Mouse (Mus musculus) T-helper 2 cell (primary cell): Measurements from ENCODE around the gene Parp8.

Experiments
- in situ Hi-C: fragments of 300-600 bp; cut with MboI, MseI; formaldehyde crosslinking; loops from one replicate; pipeline ENCODE4 v1.15.1; 2025; ENCODE audit warnings: high pct_unique_total_duplicates

Parp8 gene

DNA sequence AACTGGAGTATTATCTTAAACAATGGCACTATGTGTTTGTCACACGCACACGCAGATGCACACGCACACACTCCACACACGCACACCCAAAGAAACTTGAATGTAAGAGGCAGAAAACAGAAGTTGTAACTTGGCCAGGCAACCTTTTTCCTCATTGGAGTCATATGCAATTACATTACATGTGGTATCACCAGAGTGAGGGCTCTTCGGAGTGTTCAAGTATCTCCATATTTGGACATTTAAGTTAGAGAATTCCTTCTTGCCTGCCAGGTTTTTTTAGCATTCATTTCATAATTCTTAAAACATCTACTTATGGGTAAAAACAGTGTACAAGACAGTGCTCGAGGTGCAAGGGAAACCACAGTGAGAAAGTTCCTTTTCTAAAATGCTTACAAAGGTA, 6.7 kb downstream of the Parp8 start:
- in situ Hi-C loops: no loop called here

DNA sequence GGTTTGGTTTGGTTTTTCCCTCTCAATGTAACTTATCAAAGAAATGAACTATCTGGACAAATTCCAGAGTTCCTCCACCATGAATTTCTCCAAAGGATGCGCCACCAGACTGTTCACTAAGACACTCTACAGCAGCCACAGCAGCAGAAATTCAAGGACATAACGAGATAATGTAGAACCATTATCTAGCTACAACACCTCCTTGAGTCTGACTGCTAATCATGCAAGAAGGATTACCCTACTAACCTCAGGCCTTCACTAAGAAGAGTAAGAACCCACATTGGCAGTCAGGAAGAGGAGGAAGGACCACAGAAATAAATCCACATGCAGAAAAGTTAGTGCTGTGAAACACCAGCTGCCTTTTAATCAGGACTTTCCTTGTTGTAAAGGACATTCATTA, 11.8 kb downstream of the Parp8 start:
- in situ Hi-C loops: no loop called here

DNA sequence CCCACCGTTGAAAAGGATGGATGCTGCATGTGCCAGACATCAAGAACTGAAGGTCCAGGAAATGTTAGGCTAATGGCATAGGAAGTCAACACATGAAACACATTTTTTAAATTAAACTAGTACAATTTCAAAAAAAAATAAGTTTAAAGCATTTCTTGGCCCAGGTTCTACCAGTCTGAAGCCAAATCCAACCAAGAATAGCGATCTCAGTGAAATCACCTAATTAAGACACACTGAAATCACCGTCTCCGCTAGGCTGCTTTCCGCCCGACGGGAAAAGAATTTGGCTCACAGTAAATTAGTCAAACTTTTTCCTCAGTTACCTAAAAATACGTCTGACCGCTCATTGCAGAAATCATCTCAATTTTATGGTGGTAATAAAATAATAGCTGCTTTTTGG, 13.3 kb downstream of the Parp8 start:
- in situ Hi-C loops: no loop called here

DNA sequence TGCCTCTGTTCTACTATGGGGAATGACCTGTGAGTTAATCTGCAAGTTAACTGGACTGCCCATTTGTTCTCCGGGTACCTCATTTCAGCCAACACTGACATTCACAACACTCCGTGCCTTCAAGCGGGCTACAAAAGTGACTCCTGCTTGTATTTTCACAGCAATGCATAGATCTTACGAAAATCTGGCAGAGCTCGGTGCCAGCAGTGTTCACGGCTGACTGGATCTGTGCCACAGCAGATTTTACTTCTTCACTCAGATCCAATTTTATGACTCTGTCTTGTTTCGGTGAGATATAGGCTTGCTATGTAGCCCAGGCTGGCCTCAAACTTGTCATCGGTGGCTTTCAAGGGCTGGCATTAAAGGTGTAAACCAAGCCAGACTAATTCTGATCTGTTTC, 15.2 kb downstream of the Parp8 start:
- in situ Hi-C loops: no loop called here

DNA sequence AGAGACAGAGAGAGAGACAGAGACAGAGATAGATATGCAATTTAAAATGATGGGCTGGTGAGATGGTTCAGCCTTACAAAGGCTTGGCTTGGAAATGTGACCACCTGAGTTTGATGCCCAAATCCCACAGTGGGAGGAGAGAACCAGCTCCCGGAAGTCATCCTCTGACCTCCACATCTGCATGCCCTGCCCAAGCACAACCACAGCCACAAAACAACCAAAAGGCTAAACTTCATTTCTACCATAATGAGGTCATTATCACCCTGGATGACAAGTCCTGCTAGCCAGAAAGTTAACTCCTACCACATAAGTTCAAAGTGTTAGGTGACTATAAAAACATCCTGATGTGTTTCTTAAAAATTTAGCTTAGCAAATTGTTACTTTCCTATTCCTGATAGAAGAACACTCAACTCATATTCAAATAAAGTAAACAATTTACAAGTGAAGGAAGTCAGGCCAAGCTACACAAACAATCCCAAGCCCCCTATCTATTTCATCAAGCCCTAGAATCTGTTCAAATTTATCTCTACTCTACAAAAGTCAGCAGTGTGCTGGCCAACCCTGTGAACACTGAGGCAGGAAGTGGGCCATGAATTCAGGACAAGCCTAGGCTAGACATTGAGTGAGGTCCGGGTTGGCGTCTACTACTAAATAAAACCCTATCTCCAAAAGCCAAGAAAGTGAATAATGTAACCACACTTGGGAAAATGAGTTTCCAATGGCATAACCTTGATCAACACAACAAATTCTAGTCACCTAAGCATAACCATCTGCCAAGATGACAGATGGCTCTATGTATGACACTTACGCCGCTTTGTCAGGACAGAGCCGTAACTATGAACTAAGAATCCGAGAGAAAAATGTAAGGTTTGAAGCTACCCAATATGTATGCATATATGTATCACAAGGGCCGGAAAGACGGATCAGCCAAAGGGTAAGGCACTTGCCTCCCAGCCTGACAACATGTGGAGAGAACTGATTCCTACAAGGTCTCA, 17.0 kb downstream of the Parp8 start:
- in situ Hi-C loops: no loop called here

DNA sequence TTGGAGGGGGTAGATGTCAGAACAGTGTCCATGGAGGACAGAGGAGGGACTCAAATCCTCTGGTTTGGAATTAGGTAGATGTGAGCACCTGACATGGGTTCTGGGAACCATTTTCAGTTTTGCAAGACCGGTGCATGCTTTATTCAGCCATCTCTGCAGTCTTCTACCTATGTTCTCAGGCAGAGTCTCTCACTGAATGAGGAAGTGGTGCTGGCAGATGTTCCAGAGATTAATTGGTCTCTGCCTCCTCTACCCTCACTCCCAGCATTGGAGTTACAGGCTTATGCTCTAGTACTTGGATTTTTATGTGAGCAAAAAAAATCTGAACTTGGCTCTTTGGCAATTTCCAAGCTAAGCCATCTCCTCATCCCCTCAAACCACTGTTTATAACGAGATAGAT, 17.8 kb downstream of the Parp8 start:
- in situ Hi-C loops: no loop called here

DNA sequence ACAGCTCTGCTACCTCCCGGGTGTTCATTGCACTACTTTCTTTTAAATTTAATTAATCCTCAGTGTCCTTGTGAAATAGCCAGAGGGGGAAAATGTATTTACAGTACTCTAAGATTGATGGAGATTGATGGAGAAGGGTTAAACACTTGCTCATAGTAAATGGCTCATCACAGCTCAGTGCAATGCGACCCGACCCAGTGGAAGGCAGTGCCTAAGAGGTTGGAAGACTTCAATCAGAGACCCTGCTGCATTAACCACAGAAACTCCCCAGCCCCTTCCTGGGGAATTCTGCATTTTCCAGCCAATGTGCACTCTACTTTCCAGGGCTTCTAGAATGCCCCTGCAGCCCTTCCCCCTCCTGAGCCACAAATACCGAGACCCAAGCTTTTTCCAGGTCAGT, 18.7 kb downstream of the Parp8 start:
- in situ Hi-C loops: no loop called here

DNA sequence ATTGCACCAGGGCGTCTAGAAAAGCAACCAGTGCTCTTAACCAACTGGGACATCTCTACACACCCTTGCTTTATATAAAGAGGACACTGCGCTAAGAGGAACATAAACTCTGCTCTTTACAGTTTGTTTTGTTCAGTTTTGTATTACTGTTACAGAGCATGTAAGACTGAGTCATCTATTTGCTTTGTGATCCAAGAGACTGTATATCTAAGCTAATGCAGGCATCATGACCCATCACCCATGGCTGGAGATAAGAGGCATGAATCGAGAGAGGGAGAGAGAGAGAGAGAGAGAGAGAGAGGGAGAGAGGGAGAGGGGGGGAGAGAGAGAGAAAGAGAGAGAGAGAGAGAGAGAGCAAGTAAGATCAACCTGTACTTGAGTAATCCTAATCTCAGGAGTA, 24.8 kb downstream of the Parp8 start:
- in situ Hi-C loops: no loop called here

DNA sequence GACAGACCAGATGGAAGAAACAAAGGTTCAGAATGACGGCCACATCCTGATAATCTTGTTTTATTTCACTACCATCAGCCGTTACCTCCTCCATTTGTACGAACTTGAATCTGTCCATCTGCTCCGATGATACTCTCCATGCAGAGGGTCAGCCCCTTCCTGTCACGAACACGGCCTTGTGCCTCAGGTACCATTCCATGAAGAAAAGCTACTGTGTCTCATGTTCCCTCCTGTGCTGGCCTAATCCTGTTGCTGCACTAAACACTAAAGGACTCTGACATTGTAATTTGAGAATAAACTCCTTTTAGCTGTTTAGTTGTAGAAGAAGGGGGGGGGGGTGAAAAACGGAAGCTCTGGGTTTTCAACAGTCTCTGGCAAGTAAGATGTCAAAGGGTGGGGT, 33.8 kb downstream of the Parp8 start:
- in situ Hi-C loops: no loop called here

DNA sequence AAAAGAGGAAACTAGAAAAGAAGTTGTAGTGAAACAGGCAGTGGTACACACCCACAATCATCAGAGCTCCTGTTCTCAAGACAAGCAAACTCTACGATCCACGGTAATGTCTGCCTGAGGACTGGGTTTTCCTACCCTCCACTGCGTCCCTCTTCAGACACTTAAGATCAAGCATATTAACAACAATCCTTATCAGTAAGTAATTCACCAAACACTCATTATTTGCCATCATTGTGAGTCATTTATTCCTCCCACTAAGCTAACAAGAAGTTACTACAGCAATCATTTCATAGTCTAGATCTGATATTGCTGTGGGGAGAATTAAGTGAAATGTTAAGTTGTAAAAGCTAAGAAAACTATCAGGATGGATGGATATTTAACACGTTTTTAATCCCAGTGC, 35.0 kb downstream of the Parp8 start:
- in situ Hi-C loops: no loop called here

DNA sequence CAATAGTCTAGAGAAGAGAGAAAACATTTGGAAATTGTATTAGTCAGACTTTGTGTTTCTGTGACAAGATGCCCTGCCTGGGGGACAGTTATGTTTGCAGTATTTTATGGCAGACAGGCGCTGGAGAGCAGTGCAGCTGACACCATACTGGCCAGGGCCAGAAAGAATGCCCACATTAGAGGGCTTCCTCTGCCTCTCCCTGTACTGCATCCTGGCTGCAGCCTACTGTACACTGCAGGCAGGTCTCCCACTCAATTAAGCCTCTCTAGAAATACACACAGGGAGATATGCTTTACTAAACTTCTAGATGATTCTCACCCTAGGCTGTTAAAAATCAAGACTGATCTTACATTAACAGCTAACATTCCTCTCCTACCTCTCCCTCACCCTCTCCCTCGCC, 36.6 kb downstream of the Parp8 start:
- in situ Hi-C loops: no loop called here

DNA sequence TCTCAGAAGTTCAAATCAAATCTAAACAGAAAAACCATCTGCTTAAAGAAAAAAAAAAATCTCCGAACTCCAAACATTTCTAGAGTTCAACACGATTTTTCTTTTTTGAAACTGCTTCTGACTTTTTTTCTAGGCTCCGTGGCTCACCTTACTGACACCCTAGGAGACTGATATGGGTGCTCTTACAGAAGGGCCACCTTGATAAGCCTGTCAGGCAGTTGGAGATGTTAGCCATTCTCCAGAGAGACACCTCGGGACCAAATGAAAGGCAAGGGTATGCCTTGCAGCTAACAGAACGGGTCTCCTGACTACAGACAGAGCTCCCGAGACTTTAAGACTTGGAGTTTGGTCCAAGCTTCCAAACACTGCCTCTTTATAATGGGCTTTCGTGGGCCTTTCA, 37.1 kb downstream of the Parp8 start:
- in situ Hi-C loops: no loop called here

DNA sequence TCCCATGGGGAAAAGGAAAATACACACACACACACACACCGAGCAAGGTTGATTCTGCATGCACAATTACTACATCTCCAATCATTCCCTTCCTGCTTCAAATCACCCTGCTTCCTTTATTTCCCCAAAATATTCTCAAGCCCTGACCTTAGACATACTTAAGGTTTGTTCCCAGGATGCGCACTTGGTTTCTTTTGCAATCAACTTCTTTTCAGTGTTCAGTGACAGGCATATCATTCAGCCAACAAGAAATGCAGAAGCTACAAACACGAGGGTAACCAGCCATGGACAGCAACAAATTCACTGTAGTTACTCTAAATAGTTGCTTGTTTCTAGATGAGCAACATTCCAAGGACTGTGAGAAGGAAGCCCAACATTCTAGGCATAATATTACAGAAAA, 38.1 kb downstream of the Parp8 start:
- in situ Hi-C loops: no loop called here

DNA sequence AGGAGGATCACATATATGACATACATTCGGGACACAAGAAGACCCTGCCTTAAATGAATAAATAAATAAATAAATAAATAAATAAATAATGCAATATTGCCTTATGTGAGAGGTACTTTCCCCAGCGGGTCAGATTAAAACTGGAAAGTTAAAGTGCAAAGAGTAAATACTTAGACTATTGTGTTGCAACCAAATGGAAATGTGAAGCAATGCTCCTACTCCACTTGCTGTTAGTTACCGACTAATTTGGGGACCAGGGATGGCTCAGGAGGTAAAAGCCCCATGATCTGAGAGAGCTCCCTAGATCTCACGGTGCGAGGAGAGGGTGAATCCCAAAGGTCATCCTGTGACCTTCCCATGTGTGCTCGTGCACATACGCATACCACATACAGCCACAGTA, 38.7 kb downstream of the Parp8 start:
- in situ Hi-C loops: no loop called here

DNA sequence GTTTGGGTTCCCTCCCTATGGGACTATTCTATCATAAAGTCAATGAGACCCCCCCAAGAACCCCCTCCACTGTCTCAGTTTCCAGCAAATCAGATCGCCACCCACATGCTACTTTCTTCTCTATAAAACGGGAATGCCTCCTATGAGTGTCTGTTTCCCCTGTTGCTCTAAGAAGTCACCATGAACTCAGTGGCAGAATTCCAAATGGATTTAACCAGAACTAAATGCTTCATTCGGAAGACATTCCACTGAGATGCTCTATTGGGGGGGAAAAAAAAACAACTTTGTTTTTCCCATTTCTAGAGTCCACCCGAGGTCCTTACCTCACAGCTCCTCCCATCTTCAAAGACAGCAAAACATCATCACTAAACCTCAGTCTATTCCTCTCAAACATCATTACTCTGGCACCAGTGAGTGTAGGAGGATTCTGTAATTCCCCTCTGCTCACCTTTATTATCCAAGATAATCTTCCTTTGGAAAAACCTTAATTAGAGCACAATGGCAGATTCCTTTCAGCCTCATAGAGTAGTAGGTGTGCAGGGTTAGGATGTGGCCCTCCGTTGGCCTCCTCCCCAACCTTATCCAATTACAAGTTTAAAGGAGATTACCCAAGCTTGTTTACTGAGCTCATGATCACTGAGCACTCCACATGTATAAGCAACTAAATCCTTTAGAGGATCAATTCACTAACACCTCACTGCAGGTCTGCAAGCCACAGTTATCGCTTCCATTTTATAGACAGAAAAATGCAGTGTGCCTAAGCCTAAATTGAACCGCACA, 51.1 kb downstream of the Parp8 start:
- in situ Hi-C loops: no loop called here

DNA sequence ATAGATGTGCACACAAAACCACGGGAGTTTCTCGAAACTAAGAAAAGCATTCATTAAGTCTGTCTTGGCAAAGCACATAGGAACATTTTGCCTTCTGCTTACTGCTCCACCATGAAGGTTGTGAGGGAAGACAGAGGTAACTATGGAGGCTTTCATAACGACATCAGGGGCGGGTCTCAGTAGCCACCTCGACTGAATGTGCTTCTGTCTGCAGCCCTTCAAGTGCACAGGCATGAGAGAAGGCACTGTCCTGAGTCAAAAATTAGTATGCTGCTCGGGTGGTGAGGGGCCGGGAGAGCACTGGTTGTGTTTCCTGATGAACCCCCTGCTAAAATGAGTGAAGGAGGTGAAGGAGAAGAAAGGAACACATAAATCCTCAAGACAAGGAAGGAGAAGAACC, 51.8 kb downstream of the Parp8 start:
- in situ Hi-C loops: no loop called here

DNA sequence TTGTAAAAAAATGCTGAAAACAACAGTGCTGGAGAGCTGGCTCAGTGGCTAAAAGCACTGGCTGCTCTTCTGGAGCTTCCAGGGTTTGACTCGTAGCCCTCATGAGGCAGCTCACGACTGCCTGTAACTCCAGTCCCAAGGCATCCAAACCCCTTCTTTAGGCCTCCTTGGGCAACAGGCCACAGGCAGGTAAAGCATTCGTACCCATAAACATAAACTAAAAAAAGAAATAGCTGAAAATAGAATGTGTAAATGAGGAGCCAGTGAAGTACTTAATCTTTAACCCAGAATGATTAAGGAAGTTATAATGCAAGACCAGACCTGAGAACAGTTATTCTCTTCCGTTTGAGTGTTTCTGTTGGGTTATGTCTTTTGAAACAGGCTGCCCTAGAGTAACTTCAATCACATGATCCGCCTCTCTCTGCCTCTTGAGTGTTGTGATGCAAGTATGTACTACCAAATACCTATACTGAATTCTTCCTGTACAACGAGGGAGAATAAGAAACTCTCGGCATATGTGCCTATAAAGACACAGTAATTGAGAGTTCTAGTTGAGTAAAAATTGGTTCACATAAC, 53.2 kb downstream of the Parp8 start:
- in situ Hi-C loops: no loop called here

DNA sequence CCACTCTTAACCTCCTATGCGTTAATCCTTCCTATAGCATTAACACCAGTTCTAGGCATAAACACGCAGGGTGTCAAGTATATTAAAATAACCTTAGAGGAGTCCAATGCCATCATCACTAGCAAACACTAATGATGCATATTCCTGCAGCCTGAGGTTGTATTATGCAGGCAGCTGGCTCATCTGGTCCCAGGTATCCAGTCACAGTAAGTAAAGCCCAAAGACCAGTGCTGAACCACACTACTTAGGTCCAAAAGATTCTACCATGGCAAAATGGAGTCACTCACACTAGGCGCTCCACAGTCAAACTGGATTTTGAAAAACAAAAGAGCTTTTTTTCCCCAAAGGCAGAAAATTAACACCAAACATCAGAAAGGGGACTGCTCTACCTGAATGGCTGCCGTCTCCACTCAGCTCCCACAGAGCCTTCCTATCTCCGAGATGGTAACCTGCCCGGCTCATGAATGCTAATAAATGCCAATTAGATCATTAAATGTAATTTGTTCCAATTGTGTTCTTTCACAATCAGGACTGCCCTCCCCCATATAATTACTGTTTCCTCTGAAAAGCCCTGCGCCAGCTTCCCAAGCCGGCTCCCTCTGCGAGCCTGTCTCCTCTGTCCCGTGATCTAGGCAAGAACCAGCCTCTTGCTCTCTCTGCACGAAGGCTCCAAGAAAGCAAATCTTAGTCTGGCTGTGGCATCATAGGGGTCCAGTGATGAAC, 54.5 kb downstream of the Parp8 start:
- in situ Hi-C loops: no loop called here

DNA sequence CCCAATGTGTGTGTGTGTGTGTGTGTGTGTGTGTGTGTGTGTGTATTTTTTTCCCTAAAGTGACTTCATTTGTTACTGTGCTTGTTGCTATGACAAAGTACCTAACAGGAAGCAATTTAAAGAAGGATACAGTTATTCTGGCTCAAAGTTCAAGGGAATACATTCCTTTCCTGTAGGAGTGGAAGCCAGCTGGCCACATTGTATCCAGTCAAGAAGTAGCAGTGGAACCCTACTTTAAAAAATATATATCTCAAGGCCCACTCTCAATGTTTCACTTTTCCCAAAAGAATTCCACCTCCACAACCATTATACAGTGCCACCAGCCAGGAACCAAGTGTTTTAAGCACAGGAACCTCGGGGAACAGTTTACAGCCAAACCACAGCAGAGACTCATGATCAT, 55.7 kb downstream of the Parp8 start:
- in situ Hi-C loops: no loop called here

DNA sequence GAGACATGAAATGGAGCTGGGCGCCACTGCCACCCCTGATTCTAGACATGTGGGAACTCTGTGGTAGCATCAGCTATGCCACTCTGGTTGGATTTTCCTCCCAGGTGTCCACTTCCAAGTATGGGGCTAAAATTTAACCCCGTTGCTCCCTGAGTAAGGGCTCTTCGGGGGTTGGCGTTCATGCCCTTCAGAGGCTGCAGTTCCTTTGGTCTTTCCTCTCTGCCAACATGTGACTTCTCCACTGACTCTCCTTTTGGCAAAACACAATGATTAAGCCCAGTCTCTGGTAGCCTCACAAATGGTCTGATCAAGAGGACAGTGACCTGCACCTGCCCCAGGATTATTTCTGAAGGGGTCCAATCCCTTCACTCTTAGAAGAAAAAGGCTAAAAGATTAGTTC, 56.4 kb downstream of the Parp8 start:
- in situ Hi-C loops: no loop called here

DNA sequence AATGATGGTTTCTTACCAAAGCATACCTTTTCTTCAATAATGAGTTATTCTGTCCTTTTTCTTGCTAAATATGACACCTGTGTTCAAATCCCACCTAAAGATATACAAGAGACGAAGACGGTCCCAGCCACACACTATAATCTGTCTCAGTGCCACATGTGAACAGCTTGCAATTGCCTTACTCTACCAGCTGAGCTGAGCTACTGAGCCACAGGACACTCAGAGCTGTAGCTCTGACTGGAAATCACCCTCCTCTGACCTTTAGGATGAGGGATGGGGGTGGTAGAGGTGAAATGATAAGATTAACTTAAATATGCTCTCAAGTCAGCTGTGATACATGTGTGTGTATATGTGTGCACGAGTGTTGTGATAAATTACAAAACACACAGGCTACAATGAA, 57.9 kb downstream of the Parp8 start:
- in situ Hi-C loops: no loop called here
